Mouse (Mus musculus): ENCODE results near the gene Ttc34.

The Ttc34 gene

DNA sequence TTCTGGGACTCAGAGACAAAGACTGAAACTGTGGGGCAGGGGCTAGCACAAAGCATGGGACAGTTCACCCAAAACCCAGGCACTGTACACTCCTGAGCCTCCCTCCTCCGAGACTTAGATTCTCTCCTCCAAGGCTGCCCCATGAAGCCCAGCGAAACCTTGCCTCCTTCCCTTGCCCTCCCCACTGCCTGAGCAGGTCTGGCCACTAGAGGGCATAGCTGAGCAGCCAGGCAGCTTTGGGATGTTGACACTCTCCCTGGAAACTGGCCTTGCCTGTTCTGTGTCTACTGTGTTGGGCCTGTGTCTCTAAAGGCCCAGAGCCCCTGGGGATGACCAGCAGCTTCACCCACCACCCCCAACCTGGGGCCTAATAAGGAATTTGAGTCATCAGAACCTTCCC lies at the start of gene Ttc34:
TSS of gene Ttc34 (plus strand) at position 290 of the 400 bp plus-strand sequence.
- peak; percentile 21 for DNase-seq (ENCODE audit: low spot score)

DNA sequence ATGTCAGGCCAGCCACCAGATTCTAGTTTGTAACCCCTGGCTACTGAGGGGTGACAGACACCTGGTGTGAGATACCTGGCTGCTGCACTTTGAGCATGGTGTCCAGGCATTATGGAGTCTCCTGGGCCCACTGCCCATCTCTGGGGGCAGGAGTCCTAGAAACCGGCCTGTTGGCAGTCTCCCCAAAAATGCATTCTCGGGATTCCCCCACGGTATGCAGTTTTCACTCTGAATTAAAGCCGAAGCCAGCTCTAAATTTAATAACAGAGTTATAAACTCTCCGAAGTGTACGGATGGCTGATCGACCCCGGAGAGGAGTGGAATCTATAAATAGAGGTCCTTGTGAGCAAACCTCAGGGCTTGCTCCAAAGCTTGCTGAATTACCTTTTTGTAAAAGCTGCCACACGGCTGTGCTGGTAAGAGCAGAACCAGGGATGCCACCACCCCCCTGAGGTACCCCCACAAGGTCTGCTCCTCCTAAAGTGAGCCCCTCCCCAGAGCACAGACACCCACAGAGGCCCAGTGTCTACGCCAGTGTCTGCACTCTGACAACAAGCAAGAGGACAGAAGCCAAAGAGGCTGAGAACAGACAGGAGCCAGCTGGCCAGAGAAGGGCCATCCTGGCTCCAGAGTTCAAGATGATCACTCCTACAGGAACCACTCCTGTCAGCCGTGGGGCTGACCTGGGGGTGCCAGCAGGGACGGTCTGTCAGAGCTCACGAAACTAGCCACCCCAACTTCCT lies 49.1 kb upstream of the Ttc34 start:
- DNase-seq (ENCODE audit: low spot score) = no peak

DNA sequence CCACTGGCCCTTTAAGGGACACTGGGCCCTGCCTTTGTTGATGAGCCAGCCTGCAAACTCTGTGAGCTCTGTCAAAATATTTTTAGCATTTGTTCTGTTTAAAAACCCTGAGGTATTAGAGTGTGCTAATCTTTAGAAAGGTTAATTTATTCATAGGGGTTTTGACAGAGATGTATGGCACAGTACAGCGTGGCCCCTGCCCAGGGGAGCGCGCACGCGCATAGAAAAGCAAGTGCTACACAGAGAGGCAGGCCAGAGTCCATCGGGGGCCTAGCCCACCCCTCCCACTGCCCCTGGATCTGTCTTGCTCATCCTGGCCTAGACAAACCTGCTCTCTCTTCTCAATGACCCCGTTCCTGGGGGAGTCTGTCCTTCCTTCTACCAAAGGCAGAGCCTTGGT lies 45.4 kb upstream of the Ttc34 start:
- DNase-seq (ENCODE audit: low spot score) = no peak

DNA sequence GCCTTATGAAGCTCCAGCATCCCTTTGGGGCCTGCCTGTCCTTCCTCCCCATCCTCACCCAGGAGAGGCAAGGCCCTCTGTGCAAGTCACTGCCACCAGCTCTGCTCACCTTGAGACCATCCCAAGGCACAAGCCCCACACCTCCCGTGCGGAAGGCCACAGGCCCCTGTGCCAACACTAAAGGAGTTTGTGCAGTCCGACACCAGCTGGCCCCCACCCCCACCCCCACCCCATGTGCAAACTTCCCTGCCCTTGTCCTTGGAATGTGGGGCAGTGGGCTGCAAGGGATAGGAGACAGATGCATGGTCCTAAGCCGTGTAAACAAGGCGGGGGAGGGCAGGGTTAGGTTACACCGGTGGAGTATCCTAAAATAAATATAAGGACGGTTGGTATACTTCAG lies 43.8 kb upstream of the Ttc34 start:
- no peak for DNase-seq (ENCODE audit: low spot score)

DNA sequence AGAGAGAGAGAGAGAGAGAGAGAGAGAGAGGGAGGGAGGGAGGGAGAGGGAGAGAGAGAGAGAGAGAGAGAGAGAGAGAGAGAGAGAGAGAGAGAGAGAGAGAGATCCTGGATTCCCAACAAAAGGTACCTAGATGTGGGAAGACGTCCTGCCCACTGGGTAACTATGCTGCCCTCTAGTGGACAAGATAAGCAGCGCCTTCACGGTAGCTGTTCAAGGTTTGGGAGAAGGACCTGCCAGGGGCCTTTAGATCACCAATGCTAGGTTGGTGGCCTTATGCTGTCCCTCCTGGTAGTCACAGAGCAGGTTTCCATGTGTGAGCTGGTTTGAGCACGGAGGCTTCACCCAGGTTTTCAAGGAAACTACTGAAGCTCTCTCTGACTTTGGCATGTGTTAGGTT lies 39.4 kb upstream of the Ttc34 start:
- no peak for DNase-seq (ENCODE audit: low spot score)

DNA sequence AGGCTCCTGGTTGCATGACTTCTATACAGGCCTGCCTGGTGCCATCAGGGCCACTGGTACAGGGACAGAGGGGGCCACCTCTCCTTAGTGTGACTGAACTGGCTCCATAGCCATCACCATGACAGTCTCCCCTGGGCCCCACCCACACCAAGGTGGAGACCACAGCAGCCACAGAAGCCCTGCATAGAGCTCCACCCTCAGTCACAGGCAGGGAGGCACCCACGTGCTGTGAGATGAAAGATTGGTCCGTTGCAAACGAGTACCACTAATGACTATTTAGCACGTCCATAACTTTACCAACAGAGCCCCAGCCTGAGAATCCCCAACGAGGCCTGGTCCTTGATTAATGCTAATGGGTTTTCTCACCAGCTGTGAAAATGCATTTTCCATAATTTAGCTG lies 36.7 kb upstream of the Ttc34 start:
- DNase-seq (ENCODE audit: low spot score) = no peak

DNA sequence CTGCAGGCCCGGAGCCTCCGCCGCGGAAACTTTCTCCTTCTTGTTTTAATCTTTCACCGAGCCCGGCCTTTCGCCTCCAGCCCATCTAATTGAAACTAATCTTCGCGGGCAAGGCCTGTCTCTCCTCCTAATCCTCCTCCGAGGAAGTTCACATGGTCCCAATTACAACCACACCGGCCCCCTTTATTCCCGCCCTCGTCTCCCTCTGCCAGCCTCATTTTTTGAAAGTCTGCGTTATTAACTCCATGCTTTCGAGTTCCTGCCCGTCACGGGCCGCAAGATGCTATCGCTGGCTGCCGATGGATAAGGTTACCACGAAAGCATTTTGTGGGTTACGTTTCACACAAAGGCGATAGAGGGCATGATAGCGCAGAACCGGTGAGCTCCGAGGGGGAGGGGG lies 35.0 kb upstream of the Ttc34 start:
- no peak for DNase-seq (ENCODE audit: low spot score)

DNA sequence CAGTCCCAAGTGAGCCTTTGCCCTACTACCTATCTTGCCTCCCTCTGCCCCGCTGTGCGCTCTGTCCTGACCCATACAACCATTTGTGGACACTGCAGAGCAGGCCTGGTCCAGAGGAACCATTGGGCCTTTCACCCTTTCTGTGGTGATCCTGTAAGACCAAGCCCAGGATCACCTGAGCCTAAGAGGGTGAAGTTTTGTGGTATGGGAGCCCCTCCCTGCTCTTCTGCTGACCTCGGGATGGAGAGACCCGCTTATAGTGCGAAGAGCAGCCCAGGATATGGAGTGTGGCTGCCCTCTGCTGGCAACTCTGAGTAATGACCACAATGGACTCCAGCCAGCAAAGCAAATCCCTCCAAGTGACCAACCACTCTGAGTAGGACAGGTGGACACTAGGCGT lies 11.6 kb upstream of the Ttc34 start:
- no peak for DNase-seq (ENCODE audit: low spot score)

DNA sequence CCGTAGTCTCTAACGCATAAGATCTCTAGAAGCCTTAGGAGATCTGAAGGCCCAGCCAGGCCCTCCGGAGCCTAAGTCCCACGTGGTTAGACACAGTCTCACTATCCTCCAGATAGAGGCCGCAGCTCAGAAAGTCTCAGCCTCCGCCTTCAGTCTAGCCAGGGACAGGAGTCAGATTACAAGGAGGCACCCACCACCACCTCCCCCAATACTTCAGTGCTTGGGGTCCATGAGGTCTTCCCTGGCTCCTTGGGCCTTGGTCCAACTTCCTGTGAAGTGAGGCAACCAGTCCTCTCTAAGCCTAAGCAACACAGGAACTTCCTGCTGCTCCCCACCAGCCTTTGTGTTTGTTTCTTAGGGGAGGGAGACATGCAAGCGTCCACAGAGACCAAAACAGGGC lies 11.0 kb upstream of the Ttc34 start:
- no peak for DNase-seq (ENCODE audit: low spot score)

DNA sequence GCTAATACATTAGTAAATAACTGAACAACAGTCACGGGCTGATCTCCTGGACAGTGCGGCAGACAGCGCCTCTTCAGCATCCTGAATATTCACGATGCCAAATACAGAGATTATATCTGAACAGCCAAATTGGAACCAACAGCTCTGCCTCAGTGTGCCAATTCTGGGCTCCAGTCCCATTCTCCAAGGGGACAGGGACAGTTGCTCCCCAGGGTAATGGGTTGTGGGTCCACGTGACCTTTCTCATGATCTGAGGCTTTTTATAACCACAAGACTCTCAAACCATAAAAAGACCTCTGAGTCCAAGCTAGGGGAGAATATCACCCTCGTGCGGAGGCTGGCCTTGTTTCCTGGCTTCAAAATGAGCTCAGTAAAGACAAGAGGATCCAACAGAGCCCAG lies 10.1 kb upstream of the Ttc34 start:
- no peak for DNase-seq (ENCODE audit: low spot score)

DNA sequence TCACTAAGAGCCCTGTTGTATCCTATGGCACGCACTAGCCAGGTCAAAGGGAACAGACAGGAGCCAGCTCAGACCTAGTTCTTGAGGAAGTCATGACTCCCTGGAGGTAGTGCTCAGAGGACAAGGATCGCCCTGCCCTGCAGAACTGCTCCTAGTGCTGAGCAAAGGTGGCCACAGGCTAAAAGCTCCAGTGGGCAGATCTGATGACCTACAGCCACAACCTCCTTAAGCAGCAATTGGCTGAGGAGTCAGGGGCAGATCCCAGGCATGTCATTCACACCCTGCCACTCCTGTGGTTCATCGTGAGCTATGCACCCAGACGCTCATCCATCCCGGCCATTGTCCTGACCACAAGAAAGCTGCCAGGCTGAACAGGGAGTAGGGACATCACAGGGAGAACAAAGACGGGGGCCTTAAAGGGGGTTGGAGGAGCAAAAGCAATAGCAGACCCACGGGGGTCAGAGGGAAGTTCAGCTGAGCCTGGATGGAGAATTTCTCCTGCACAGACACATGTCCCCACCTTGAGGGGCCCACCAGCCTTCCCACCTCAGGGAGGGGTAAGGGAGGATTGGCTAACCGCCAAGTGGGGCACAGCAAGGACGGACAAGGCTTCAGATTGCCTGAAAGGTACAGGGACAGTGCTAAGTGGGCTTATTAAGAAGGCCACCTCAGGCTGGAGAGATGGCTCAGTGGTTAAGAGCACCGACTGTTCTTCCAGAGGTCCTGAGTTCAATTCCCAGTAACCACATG lies 9.2 kb upstream of the Ttc34 start:
- no peak for DNase-seq (ENCODE audit: low spot score)

DNA sequence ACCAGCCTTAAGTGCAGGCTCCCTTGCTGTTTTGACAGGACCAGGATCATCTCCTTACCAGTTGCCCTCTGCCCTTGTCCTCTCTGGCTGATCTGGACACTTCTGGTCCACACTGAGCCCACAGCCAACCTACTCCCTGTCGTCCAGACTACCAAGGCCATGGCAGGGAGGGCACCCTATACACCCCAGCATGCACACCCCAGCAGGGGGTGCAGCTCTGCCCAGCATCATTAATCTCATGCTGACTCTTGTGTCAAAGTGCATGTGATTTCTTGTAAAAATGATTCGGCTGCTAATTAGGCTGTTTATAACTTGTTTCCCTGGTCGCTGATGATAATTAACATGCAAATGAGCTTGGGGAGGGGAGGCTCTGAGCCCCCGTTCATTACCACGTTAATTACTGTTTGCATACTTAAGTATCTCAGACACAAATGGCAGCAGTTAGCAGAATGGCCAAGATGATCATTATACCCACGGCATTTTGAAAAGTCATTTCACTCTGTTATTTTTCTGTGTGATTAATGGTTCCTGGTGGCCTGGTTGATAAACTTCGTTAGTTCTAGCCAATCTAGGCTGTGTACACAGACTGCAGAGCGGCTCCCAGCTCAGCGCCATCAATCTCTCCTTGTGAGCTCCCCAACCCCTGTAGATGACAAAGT lies 5.2 kb upstream of the Ttc34 start:
- no peak for DNase-seq (ENCODE audit: low spot score)

DNA sequence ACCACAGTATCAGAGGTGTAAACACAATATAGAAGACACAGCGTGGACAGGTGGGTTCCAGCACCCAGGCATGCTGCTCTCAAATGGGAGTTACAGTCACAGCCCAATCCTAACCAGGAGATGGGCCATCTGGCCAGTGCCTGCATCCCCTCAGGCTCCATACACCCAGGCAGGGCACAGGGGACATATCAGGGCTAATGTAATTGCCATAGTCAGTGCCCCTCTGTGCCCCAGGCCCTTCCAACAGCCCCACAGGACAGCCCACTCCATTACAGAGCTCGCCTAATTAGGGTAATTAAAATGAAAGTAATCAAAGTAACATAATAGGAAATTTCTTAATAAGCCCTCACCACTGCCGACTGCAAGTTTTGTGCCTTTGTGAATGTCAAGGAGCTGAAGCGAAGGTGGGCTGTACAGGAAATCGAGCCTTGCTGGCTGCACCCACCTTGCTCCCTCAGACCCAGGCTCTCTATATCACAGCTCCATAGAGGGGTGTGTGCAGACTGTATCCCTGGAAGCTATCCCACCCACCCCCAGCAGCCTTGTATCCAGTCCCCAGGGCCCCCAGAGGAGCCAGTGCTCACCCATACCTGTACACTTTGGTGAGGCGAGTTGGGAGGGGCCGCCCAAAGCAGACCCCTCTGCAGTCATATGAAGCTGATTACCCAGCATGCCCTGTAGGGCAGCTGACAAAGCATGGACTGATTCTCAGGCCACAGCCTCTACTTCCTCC lies 910 bp upstream of the Ttc34 start:
- no peak for DNase-seq (ENCODE audit: low spot score)

DNA sequence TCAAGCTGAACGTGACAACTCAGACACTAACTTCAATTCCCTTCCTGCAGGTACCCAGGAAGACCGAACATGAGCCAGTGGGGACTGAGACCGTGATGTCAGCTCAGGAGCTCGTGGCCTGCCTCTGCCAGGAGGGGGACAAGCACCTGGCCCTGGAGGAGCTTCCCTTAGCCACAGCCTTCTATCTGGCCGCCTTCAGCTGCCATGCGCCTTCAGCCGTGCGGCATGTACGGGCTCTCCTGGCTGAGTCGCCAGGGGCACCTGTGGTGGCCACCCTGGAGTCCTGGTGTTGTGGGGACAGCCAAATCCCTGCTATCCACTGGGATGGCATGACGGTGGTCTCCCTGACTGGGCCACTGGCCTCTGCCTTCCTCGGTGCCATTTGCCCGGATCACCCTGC lies 1.5 kb downstream of the Ttc34 start:
- no peak for DNase-seq (ENCODE audit: low spot score)

DNA sequence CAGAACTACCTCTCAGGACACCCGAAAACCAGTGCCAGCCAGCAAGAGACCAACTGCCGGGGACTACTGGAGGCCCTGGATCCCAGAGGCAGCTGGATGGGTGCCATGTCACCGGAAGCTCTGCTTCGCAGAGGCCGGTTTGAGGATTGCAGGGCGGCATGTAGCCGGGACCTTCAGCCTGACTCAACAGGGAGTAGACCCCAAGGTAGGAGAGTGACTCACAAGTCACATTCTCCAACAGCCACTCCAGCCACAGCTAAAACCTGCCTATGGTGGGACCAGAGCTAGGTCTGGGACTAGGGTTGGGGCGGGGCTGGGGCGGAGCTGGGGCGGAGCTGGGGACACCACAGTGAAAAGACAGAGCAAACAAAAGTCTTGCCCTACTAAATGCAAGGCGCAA lies 2.1 kb downstream of the Ttc34 start:
- DNase-seq (ENCODE audit: low spot score) = no peak

DNA sequence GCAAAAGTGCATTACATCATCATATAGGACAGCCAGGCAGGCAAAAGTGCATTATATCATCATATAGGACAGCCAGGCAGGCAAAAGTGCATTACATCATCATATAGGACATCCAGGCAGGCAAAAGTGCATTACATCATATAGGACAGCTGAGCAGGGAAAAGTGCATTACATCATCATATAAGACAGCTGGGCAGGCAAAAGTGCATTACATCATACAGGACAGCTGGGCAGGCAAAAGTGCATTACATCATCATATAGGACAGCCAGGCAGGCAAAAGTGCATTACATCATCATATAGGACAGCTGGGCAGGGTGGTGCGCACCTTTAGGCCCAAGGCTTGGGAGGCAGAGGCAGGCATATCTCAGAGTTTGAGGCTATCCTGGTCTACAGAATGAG lies 15.4 kb downstream of the Ttc34 start:
- no peak for DNase-seq (ENCODE audit: low spot score)

DNA sequence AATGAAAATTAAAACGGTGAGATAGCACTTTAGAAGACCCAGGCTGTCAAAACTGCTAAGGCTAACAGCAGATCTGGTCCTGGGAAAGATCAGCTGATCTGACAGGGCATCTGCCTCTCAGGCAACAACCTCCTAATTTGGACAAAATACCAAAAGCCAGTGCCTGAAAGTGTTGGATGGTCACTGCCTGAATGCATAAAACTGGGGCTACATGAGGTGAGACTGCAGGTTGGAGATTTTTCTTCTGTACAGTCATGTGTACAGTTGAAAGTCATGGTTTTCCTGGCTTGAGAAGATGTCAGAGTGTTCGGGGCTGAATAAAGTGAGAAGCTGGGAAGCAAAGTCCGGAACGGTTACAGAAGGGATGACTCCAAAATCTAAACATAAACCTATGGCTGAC lies 16.6 kb downstream of the Ttc34 start:
- DNase-seq (ENCODE audit: low spot score) = no peak

DNA sequence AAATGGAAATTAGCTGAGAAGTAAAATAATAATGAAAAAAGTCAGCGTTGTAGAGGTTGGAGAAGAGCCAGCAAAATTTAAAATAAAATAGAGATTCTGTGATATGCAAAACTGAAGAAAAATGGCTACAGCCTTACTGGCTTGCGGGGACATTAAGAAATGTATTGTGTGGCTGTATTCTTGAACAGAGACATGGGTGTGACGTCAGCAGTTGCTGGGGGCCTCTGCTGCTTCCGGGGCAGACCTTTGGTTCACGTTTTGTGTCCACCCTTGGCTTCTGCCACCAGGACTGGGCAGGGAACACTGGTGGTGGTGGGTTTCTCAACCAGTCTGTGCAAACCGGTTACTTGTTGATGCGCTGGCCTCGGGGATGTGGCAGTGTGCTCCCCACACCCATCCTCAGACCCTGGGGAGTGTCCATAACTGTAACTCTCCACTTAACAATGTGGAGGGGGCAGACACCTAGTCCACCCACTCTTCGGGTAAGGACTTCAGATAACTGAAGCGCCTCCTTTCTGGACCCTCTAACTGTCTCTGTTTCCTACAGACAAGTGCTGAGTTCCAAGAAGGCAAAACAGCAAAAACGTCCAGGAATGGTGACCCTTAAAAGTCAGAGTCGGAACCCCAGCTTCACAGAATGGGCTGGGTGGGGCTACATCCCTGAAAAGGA lies 17.6 kb downstream of the Ttc34 start:
- DNase-seq (ENCODE audit: low spot score) = no peak

DNA sequence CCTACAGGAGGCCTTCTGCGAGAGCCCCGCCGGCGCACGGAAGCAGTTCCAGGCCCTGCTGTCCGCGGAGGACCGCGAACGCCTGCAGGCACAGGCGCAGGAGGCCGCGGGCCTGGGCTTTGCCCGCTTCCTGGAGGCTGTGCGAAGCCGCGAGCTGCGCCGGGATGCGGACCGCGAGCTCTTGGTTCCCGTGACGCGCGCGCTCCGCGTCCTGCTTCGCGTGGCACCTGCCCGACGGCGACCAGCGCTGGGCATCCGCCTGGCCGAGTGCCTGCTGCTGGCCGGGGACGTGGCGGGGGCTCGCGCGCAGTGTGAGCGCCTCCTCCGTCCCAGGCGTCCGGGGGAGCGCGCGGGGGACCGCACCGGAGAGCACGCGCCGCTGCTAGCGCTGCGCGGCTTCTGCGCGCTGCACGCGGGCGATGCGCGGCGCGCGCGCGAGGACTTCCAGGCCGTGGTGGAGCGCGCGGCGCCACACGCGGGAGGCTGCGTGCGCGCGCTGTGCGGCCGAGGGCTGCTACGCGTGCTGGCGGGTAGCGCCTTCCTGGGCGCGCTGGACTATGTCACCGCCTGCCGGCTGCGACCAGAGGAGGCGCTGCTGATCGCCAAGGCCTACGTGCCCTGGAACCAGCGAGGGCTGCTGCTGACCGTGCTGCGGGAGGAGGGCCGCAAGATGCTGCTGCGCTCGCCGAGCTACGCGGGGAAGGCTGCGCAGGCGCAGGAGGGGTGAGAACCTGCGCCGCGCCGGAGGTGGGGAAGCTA lies 18.6 kb downstream of the Ttc34 start:
- DNase-seq (ENCODE audit: low spot score) = peak; percentile 80

DNA sequence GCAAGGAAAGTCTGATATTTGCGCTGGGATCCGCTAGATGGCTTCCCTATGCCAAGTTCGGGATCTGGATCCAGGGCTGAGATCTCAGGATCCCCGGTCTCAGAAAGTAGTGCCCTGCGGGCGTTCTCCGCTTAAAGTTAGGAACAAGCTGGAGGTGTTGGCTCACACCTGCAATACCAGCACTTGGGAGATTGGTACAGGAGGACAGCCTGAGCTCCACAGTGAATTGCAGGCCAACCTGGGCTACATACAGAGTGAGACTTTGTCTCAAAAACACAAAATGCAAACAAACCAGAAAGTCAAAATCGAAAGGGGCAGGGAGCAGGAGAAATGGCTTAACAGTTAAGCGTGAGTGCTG lies 19.2 kb downstream of the Ttc34 start:
- no peak for DNase-seq (ENCODE audit: low spot score)

DNA sequence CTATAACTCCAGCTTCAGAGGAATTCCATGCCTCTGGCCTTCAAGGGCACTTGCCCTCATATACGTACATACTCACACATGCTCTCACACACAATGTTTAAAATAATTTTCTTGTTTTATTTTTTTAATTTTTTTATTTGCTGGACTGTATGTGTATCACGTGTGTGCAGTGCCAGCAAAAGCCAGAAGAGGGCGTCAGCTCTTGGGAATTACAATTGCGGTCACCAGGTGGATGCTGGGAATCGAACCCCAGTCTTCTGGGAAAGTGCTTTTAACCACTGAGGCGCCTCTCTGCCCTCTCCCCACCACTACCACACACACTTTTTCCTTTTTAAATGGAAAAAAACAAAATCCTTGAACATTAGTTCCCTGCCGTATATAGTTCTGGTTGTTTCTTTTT lies 19.6 kb downstream of the Ttc34 start:
- no peak for DNase-seq (ENCODE audit: low spot score)

All from ovary, adult 18-20 months (tissue).